Mouse (Mus musculus): Measurements from ENCODE around the gene Gja5. TPM values are rescaled to one million over a fixed set of nuclear protein-coding genes. Genes with fewer than 3 reads are reported as not detected.
"Not testable (repeated sequence)": the region's sequence is repeated elsewhere in the genome, so short reads cannot be mapped to it uniquely, and the experiment has no call there.

Gene Gja5
- total RNA-seq, 1 experiment from 2014 or later = not detected

- ATAC-seq (replicated peaks in 1 of 2; ENCODE audit: insufficient read depth in 1 of 2, low FRiP score in 2 of 2, low TSS enrichment in 1 of 2, low read depth in 1 of 2, poor library complexity in 2 of 2, severe bottlenecking in 2 of 2) = no peak
Measured at GRCm38 (mm10) chr3:97064046-97064445, 159.6 kb downstream of the Gja5 start.

- not testable (repeated sequence) for ATAC-seq (replicated peaks in 1 of 2; ENCODE audit: insufficient read depth in 1 of 2, low FRiP score in 2 of 2, low TSS enrichment in 1 of 2, low read depth in 1 of 2, poor library complexity in 2 of 2, severe bottlenecking in 2 of 2)
Measured at GRCm38 (mm10) chr3:97069589-97069988, 165.1 kb downstream of the Gja5 start.

GRCm38 (mm10) chr3:97071916-97072315 is 167.4 kb downstream of the Gja5 start:
- ATAC-seq (replicated peaks in 1 of 2; ENCODE audit: insufficient read depth in 1 of 2, low FRiP score in 2 of 2, low TSS enrichment in 1 of 2, low read depth in 1 of 2, poor library complexity in 2 of 2, severe bottlenecking in 2 of 2) = not testable (repeated sequence)

GRCm38 (mm10) chr3:97072361-97072760 is 167.9 kb downstream of the Gja5 start:
- ATAC-seq (replicated peaks in 1 of 2; ENCODE audit: insufficient read depth in 1 of 2, low FRiP score in 2 of 2, low TSS enrichment in 1 of 2, low read depth in 1 of 2, poor library complexity in 2 of 2, severe bottlenecking in 2 of 2) = not testable (repeated sequence)

GRCm38 (mm10) chr3:97075744-97076350 is 171.4 kb downstream of the Gja5 start:
- peak; percentile 52 to 69 for ATAC-seq (replicated peaks in 1 of 2; ENCODE audit: insufficient read depth in 1 of 2, low FRiP score in 2 of 2, low TSS enrichment in 1 of 2, low read depth in 1 of 2, poor library complexity in 2 of 2, severe bottlenecking in 2 of 2)

- peak; percentile 90 for ATAC-seq (replicated peaks in 1 of 2; ENCODE audit: insufficient read depth in 1 of 2, low FRiP score in 2 of 2, low TSS enrichment in 1 of 2, low read depth in 1 of 2, poor library complexity in 2 of 2, severe bottlenecking in 2 of 2)
Measured at GRCm38 (mm10) chr3:97076412-97076811, 171.9 kb downstream of the Gja5 start.

- ATAC-seq (replicated peaks in 1 of 2; ENCODE audit: insufficient read depth in 1 of 2, low FRiP score in 2 of 2, low TSS enrichment in 1 of 2, low read depth in 1 of 2, poor library complexity in 2 of 2, severe bottlenecking in 2 of 2) = no peak
Measured at GRCm38 (mm10) chr3:97078436-97078835, 173.9 kb downstream of the Gja5 start.

GRCm38 (mm10) chr3:97082156-97082555 is 177.7 kb downstream of the Gja5 start:
- ATAC-seq (replicated peaks in 1 of 2; ENCODE audit: insufficient read depth in 1 of 2, low FRiP score in 2 of 2, low TSS enrichment in 1 of 2, low read depth in 1 of 2, poor library complexity in 2 of 2, severe bottlenecking in 2 of 2) = no peak

- no peak for ATAC-seq (replicated peaks in 1 of 2; ENCODE audit: insufficient read depth in 1 of 2, low FRiP score in 2 of 2, low TSS enrichment in 1 of 2, low read depth in 1 of 2, poor library complexity in 2 of 2, severe bottlenecking in 2 of 2)
Measured at GRCm38 (mm10) chr3:97087326-97087725, 182.8 kb downstream of the Gja5 start.

- ATAC-seq (replicated peaks in 1 of 2; ENCODE audit: insufficient read depth in 1 of 2, low FRiP score in 2 of 2, low TSS enrichment in 1 of 2, low read depth in 1 of 2, poor library complexity in 2 of 2, severe bottlenecking in 2 of 2) = not testable (repeated sequence)
Measured at GRCm38 (mm10) chr3:97088291-97088690, 183.8 kb downstream of the Gja5 start.

- ATAC-seq (replicated peaks in 1 of 2; ENCODE audit: insufficient read depth in 1 of 2, low FRiP score in 2 of 2, low TSS enrichment in 1 of 2, low read depth in 1 of 2, poor library complexity in 2 of 2, severe bottlenecking in 2 of 2) = not testable (repeated sequence)
Measured at GRCm38 (mm10) chr3:97091971-97092370, 187.5 kb downstream of the Gja5 start.

GRCm38 (mm10) chr3:97096664-97097063 is 192.2 kb downstream of the Gja5 start:
- ATAC-seq (replicated peaks in 1 of 2; ENCODE audit: insufficient read depth in 1 of 2, low FRiP score in 2 of 2, low TSS enrichment in 1 of 2, low read depth in 1 of 2, poor library complexity in 2 of 2, severe bottlenecking in 2 of 2) = not testable (repeated sequence)

GRCm38 (mm10) chr3:97100784-97101641 is 196.5 kb downstream of the Gja5 start:
- no peak for ATAC-seq (replicated peaks in 1 of 2; ENCODE audit: insufficient read depth in 1 of 2, low FRiP score in 2 of 2, low TSS enrichment in 1 of 2, low read depth in 1 of 2, poor library complexity in 2 of 2, severe bottlenecking in 2 of 2)

GRCm38 (mm10) chr3:97103946-97104345 is 199.5 kb downstream of the Gja5 start:
- ATAC-seq (replicated peaks in 1 of 2; ENCODE audit: insufficient read depth in 1 of 2, low FRiP score in 2 of 2, low TSS enrichment in 1 of 2, low read depth in 1 of 2, poor library complexity in 2 of 2, severe bottlenecking in 2 of 2) = not testable (repeated sequence)

- no peak for ATAC-seq (replicated peaks in 1 of 2; ENCODE audit: insufficient read depth in 1 of 2, low FRiP score in 2 of 2, low TSS enrichment in 1 of 2, low read depth in 1 of 2, poor library complexity in 2 of 2, severe bottlenecking in 2 of 2)
Measured at GRCm38 (mm10) chr3:97104696-97105430, 200.4 kb downstream of the Gja5 start.

- ATAC-seq (replicated peaks in 1 of 2; ENCODE audit: insufficient read depth in 1 of 2, low FRiP score in 2 of 2, low TSS enrichment in 1 of 2, low read depth in 1 of 2, poor library complexity in 2 of 2, severe bottlenecking in 2 of 2) = no peak
Measured at GRCm38 (mm10) chr3:97117511-97117910, 213.0 kb downstream of the Gja5 start.

- no peak for ATAC-seq (replicated peaks in 1 of 2; ENCODE audit: insufficient read depth in 1 of 2, low FRiP score in 2 of 2, low TSS enrichment in 1 of 2, low read depth in 1 of 2, poor library complexity in 2 of 2, severe bottlenecking in 2 of 2)
Measured at GRCm38 (mm10) chr3:97118313-97118712, 213.8 kb downstream of the Gja5 start.

GRCm38 (mm10) chr3:97124193-97124592 is 219.7 kb downstream of the Gja5 start:
- peak; percentile 96 to 99 for ATAC-seq (replicated peaks in 1 of 2; ENCODE audit: insufficient read depth in 1 of 2, low FRiP score in 2 of 2, low TSS enrichment in 1 of 2, low read depth in 1 of 2, poor library complexity in 2 of 2, severe bottlenecking in 2 of 2)
